Mouse (Mus musculus) E14TG2a.4 (cell line): ENCODE data around the gene Tex2.

ENCODE experiments used
- H3K27me3 ChIP-seq: 2 replicates; pipeline ENCODE4 v1.6.1; 2014; ENCODE audit warnings: low read length, control low read depth; ENCODE audit not compliant: insufficient read depth
- H3K36me3 ChIP-seq: 2 replicates; pipeline ENCODE4 v1.6.1; 2014; ENCODE audit warnings: low read length, control low read depth; ENCODE audit not compliant: insufficient read depth
- H3K4me1 ChIP-seq: replicated peaks from 2 replicates; pipeline ENCODE4 v1.6.1; 2014; ENCODE audit warnings: low read depth, low read length, control low read depth
- H3K4me3 ChIP-seq: replicated peaks from 2 replicates; pipeline ENCODE4 v1.5.1; 2014; ENCODE audit warnings: mild to moderate bottlenecking, low read length
- H3K9me3 ChIP-seq: 2 replicates; pipeline ENCODE4 v1.6.1; 2014; ENCODE audit warnings: low read length, control low read depth
- CTCF ChIP-seq: conservative IDR thresholded peaks from 2 replicates; pipeline ENCODE4 v1.5.1; 2014; ENCODE audit warnings: low read length
- NANOG ChIP-seq: IDR thresholded peaks from 2 replicates; pipeline ENCODE4 v1.6.1; 2014; ENCODE audit warnings: borderline replicate concordance, low read length, mixed read lengths
- POU5F1 ChIP-seq: IDR thresholded peaks from 2 replicates; pipeline ENCODE4 v1.6.1; 2014; ENCODE audit warnings: low read length, borderline replicate concordance

Tex2 gene

GRCm38 (mm10) chr11:106544916-106545315 is 68.3 kb downstream of the Tex2 start:
- no peaks in the 10 kb centered on the region for H3K9me3 ChIP-seq
- H3K4me3 ChIP-seq, result no peak overlapping the region
- no peaks in the 10 kb centered on the region for H3K27me3 ChIP-seq
- peaks cover 72% of the 10 kb centered on the region for H3K36me3 ChIP-seq
- no peak for TF ChIP-seq POU5F1
- no peak for TF ChIP-seq NANOG
- TF ChIP-seq CTCF, result no peak
- peaks cover 66% of the 10 kb centered on the region for H3K4me1 ChIP-seq

DNA sequence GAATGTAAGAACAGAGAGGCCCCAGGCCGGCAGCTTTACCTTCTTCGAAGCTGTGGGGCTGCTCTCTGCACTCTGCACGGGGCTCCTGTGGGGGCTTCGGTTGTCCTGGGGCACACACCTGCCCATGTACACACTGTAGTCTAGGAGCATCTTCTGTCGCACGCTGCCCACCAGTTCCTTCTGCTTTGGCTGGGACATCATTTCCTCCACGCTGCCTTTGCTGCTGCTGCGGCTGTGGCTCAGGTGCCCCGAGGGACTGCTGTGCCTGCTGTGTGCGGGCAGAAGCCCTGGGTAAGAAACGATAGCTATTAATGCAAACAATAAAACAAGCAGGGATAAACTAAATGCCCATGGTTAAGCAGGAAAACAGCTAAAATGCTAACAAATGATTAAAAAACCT is 69.1 kb downstream of the Tex2 start:
- Histone ChIP-seq H3K4me1 (peaks cover 60% of the 10 kb centered on the region), H3K4me3 (no peak overlapping the region), H3K36me3 (peaks cover 72% of the 10 kb centered on the region), H3K9me3 (no peaks in the 10 kb centered on the region), H3K27me3 (no peaks in the 10 kb centered on the region)
- no peak for TF ChIP-seq CTCF
- TF ChIP-seq NANOG, result no peak
- no peak for TF ChIP-seq POU5F1

DNA sequence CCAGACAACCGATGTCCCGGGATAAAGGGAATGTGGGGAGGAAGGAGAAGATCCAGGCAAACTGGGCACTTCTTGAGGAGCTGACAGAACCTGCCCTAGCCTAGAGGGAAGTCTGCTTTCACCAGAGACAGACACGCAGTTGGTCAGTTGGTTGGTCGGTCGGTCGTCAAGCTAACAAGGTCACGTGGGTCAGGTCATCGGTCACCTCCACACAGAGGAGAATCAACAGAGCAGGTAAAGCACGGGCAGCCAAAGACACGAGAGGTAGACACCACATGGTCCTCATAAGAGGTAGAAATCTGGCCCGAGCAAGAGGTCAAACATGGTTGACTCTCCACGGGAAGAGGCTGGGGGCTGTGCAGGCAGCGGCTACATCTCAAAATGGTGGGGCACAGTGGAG is 70.2 kb downstream of the Tex2 start:
- Histone ChIP-seq H3K9me3 (no peaks in the 10 kb centered on the region), H3K27me3 (no peaks in the 10 kb centered on the region), H3K4me1 (peaks cover 50% of the 10 kb centered on the region), H3K36me3 (peaks cover 67% of the 10 kb centered on the region), H3K4me3 (no peak overlapping the region)
- TF ChIP-seq NANOG, result no peak
- TF ChIP-seq CTCF, result no peak
- TF ChIP-seq POU5F1, result no peak

DNA sequence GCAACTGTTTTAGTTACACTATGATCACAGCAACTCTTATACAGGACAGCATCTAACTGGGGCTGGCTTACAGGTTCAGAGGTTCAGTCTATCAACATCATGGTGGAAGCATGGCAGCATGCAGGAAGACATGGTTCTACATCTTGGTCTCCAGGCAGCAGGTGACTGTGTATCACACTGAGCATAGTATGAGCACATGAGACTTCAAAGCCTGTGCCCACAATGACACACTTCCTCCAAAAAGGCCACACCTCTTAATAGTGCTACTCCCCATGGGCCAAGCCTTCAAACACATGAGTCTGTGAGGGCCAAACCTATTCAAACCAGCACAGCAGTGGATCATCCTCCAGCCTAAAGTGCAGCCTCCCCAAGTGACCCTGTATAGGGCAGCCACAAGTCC is 70.8 kb downstream of the Tex2 start:
- peaks cover 62% of the 10 kb centered on the region for H3K36me3 ChIP-seq
- TF ChIP-seq NANOG, result no peak
- no peak for TF ChIP-seq POU5F1
- TF ChIP-seq CTCF, result no peak

DNA sequence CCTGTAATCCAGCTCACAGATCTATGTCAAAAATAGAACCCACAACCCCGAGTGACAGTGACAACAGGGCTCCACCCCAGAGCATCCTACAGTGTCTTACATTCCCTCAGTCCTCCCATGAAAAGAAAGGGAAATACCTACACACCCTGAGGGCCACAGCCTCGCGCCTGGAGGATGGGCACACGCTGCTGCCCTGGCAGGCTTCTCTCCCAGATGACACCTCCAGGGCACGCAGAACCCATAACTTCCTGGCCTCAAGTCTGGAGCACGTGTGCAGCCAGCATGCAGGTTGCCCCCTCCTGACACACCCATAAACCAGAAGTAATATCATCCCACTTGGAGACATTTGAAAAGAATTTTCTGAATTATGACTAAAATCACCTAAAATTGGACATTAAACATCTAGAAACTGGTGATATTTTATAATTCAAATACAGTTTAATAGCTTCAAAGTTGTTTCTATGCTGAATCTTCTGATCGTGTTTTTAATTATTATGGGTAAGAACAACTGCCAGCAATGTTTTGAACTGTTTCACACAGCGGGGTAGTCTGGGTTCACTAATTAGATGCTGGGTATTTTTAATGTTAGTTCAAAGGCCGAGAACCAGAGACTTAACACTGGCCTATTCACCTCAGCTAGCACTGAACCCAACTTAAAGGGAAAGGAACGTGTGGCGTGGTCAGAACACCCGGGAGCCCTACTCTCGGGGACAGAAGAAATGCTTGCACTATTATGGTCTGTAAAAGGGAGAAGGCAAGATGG is 72.5 kb downstream of the Tex2 start:
- no peaks in the 10 kb centered on the region for H3K9me3 ChIP-seq

More for the DNA sequence above, 70.8 kb downstream of the Tex2 start:
- Histone ChIP-seq H3K9me3 (no peaks in the 10 kb centered on the region), H3K4me1 (peaks cover 45% of the 10 kb centered on the region), H3K4me3 (no peak overlapping the region), H3K27me3 (no peaks in the 10 kb centered on the region)

DNA sequence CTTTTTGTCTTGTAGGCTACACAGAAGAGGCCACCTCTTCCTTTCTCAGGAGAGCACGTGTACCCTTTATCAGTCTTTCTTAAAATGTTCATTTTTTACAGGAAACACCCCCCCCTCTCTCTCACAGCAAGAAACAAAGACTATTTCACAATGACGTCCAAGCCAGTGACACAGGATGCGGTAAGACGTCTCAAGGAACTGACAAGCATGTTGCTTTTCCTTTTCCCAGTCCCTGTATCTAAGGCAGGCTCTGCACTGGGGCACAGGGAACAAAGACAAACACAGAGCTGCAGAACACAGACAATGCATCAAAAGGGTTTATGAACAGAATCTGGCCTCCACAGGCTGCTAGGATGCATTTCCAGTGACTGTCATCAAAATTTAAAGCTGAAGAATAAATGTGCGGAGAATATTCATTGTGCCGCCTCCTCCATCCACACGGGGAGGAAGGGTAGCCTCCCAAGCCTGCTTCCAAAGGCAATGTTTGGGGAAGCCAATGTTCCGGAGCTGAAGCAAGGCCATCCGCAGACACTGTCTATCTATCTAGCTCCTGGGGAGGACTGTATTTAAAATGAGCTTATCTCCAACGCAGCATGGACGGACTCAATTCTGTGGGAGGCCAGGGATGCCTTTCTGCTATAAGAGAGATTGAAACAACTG is 76.8 kb downstream of the Tex2 start:
- TF ChIP-seq CTCF (no peak), POU5F1 (no peak), NANOG (no peak)
- peaks cover 48% of the 10 kb centered on the region for H3K36me3 ChIP-seq

More for the DNA sequence above, 72.5 kb downstream of the Tex2 start:
- H3K27me3 ChIP-seq, result no peaks in the 10 kb centered on the region
- TF ChIP-seq NANOG, result no peak
- TF ChIP-seq POU5F1, result no peak
- no peak for TF ChIP-seq CTCF
- H3K36me3 ChIP-seq, result peaks cover 58% of the 10 kb centered on the region
- H3K4me1 ChIP-seq, result peaks cover 28% of the 10 kb centered on the region
- H3K4me3 ChIP-seq, result no peak overlapping the region

GRCm38 (mm10) chr11:106535660-106536252 is 77.5 kb downstream of the Tex2 start:
- peaks cover 44% of the 10 kb centered on the region for H3K36me3 ChIP-seq
- H3K27me3 ChIP-seq, result no peaks in the 10 kb centered on the region
- TF ChIP-seq NANOG (no peak), POU5F1 (no peak), CTCF (no peak)
- 0 out of 2 replicates have a peak, but pooled peaks cover 5% of the 10 kb centered on the region for H3K4me1 ChIP-seq
- no peak overlapping the region for H3K4me3 ChIP-seq
- no peaks in the 10 kb centered on the region for H3K9me3 ChIP-seq

More for the DNA sequence above, 76.8 kb downstream of the Tex2 start:
- Histone ChIP-seq H3K4me3 (no peak overlapping the region), H3K4me1 (0 out of 2 replicates have a peak, but pooled peaks cover 5% of the 10 kb centered on the region), H3K27me3 (no peaks in the 10 kb centered on the region), H3K9me3 (no peaks in the 10 kb centered on the region)

- Histone ChIP-seq H3K36me3 (peaks cover 66% of the 10 kb centered on the region), H3K4me3 (no peak overlapping the region), H3K27me3 (no peaks in the 10 kb centered on the region), H3K4me1 (peaks cover 8% of the 10 kb centered on the region), H3K9me3 (no peaks in the 10 kb centered on the region)
- TF ChIP-seq POU5F1, result no peak
- TF ChIP-seq NANOG, result no peak
- no peak for TF ChIP-seq CTCF
Observed at GRCm38 (mm10) chr11:106532248-106532790, 80.9 kb downstream of the Tex2 start.
